Mouse (Mus musculus) thymus, adult 2 months (tissue): ENCODE data around the gene Lhx9. TPM values are rescaled to one million over a fixed set of nuclear protein-coding genes. Genes with fewer than 3 reads are reported as not detected.

Experiments
- DNase-seq: peaks from one replicate; pipeline ENCODE4 v3.0.0; 2021
- H3K27ac ChIP-seq: fragments of 200-500 bp; 2 replicates; pipeline ENCODE4 v1.5.1; 2012; ENCODE audit warnings: low read length, control low read depth; ENCODE audit not compliant: control insufficient read depth, insufficient read depth
- H3K27me3 ChIP-seq: fragments of 200-500 bp; 2 replicates; pipeline ENCODE4 v1.6.1; 2012; ENCODE audit warnings: mild to moderate bottlenecking, low read length, moderate library complexity, mixed read lengths; ENCODE audit not compliant: control insufficient read depth, insufficient read depth
- H3K36me3 ChIP-seq: fragments of 200-500 bp; 2 replicates; pipeline ENCODE4 v1.6.1; 2012; ENCODE audit warnings: mild to moderate bottlenecking, low read length, moderate library complexity; ENCODE audit not compliant: control insufficient read depth, insufficient read depth
- H3K4me1 ChIP-seq: fragments of 200-500 bp; replicated peaks from 2 replicates; pipeline ENCODE4 v1.6.1; 2012; ENCODE audit warnings: low read length; ENCODE audit not compliant: control insufficient read depth, insufficient read depth
- H3K4me3 ChIP-seq: fragments of 200-500 bp; 2 replicates; pipeline ENCODE4 v1.5.1; 2012; ENCODE audit warnings: mild to moderate bottlenecking, low read length, control low read depth, moderate library complexity; ENCODE audit not compliant: control insufficient read depth, insufficient read depth
- CTCF ChIP-seq: fragments of 200-500 bp; IDR thresholded peaks from 2 replicates; pipeline ENCODE4 v1.5.1; 2012; ENCODE audit warnings: mild to moderate bottlenecking, control low read depth, low read length, moderate library complexity, borderline replicate concordance; ENCODE audit not compliant: control insufficient read depth, poor library complexity, insufficient read depth; ENCODE audit errors: extremely low read depth
- POLR2A ChIP-seq: fragments of 200-500 bp; IDR thresholded peaks from 2 replicates; pipeline ENCODE4 v1.6.1; 2012; ENCODE audit warnings: mild to moderate bottlenecking, low read length, control low read depth, moderate library complexity; ENCODE audit not compliant: control insufficient read depth, poor library complexity, insufficient read depth; ENCODE audit errors: extremely low read depth
- WGBS: fragments of 180-500 bp; shearing (Covaris S2); methylation state at CpG from one replicate; pipeline ENCODE4 v1.1.7; 2018; 5-methylcytosine and 5-hydroxymethylcytosine counted together
- polyA plus RNA-seq: library from polyadenylated mRNA; depleted of rRNA; stranded (reverse); fragments of >200 nt; gene quantifications from 2 replicates; pipeline ENCODE4 v1.2.3, GENCODE M21; 2012

The Lhx9 gene
- polyA plus RNA-seq, 1 experiment: 0.05 TPM

GRCm38 (mm10) chr1:138822985-138823322 is 25.4 kb downstream of the Lhx9 start:
- H3K27ac ChIP-seq: no peak overlapping the region
- DNase-seq: no peak
- H3K36me3 ChIP-seq: no peaks in the 10 kb centered on the region
- H3K4me3 ChIP-seq: no peak overlapping the region
- H3K4me1 ChIP-seq: peaks cover 8% of the 10 kb centered on the region
- no peaks in the 10 kb centered on the region for H3K27me3 ChIP-seq
- no peak for TF ChIP-seq POLR2A
- TF ChIP-seq CTCF: no peak
- WGBS: 96% methylated on average over 1 of the region's 1 CpGs

- H3K27me3 ChIP-seq: no peaks in the 10 kb centered on the region
- no peak overlapping the region for H3K4me3 ChIP-seq
- WGBS: 46% methylated on average over 7 of the region's 7 CpGs
- TF ChIP-seq CTCF (no peak), POLR2A (no peak)
- DNase-seq: no peak
- no peaks in the 10 kb centered on the region for H3K36me3 ChIP-seq
- peaks cover 8% of the 10 kb centered on the region for H3K4me1 ChIP-seq
- H3K27ac ChIP-seq: no peak overlapping the region
These were observed 26.0 kb downstream of the Lhx9 start for GRCm38 (mm10) chr1:138822255-138822984.

- H3K27me3 ChIP-seq: no peaks in the 10 kb centered on the region
- TF ChIP-seq CTCF: no peak
- no peak for TF ChIP-seq POLR2A
- H3K4me1 ChIP-seq: no peaks in the 10 kb centered on the region
- WGBS: 78% methylated on average over 3 of the region's 3 CpGs
- H3K27ac ChIP-seq: no peak overlapping the region
- H3K4me3 ChIP-seq: no peak overlapping the region
- no peak for DNase-seq
- H3K36me3 ChIP-seq: no peaks in the 10 kb centered on the region
These were observed 46.6 kb downstream of the Lhx9 start for GRCm38 (mm10) chr1:138801732-138802131.

- Histone ChIP-seq H3K4me1 (no peaks in the 10 kb centered on the region), H3K4me3 (no peak overlapping the region), H3K36me3 (no peaks in the 10 kb centered on the region), H3K27ac (no peak overlapping the region), H3K27me3 (no peaks in the 10 kb centered on the region)
- 85% methylated on average over 3 of the region's 3 CpGs for WGBS
- no peak for DNase-seq
- TF ChIP-seq POLR2A: no peak
- TF ChIP-seq CTCF: no peak
These were observed 47.1 kb downstream of the Lhx9 start for GRCm38 (mm10) chr1:138801296-138801695.

GRCm38 (mm10) chr1:138799692-138800314 is 48.6 kb downstream of the Lhx9 start:
- no peak overlapping the region for H3K27ac ChIP-seq
- no peaks in the 10 kb centered on the region for H3K4me1 ChIP-seq
- TF ChIP-seq POLR2A (no peak), CTCF (no peak)
- H3K27me3 ChIP-seq: no peaks in the 10 kb centered on the region
- H3K4me3 ChIP-seq: no peak overlapping the region
- H3K36me3 ChIP-seq: no peaks in the 10 kb centered on the region
- DNase-seq: no peak

- Histone ChIP-seq H3K27ac (no peak overlapping the region), H3K36me3 (no peaks in the 10 kb centered on the region), H3K4me3 (no peak overlapping the region), H3K4me1 (no peaks in the 10 kb centered on the region), H3K27me3 (no peaks in the 10 kb centered on the region)
- TF ChIP-seq POLR2A (no peak), CTCF (no peak)
- 94% methylated on average over 5 of the region's 5 CpGs for WGBS
- DNase-seq: no peak
These were observed 50.3 kb downstream of the Lhx9 start for GRCm38 (mm10) chr1:138798110-138798509.
